Comparison of ENCODE assay signal across 19 mouse cellular contexts in the genomic region with DNA sequence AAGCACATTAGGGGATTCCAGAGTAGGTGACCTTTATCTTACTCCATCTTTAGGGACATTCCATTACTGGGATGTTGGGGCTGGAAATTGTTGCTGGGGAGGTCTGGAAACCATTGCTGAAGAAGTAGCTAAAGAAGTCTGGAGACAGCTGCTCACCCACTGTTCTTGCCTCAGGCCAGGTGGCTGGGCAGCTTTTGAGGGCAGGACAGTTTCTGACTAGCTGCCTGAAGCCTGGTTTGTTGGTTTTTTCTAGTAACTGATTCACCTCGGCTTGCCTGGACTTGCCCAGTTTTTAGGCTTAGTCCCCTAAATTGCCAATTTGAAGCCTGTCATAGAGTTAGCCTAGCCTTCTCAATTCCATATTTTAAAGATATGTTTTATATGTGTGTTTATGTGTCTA.
"Had no signal": no experiment of that assay in that cellular context is flagged by ENCODE, and none has a peak within 500 bp of the region (broad histone marks: within the 10 kb centered on the region; RNA-seq: fewer than 3 reads in every experiment).

No protein-coding gene starts in this region.

- H3K4me2 ChIP-seq: lung, embryonic 15.5 days; midbrain, embryonic 11.5 days; midbrain, embryonic 13.5 days; midbrain, embryonic 15.5 days; neural tube, embryonic 13.5 days; neural tube, embryonic 15.5 days had no signal

- H3K4me3 ChIP-seq: lung, embryonic 15.5 days; megakaryocyte, embryonic 14.5 days; midbrain, embryonic 13.5 days; midbrain, embryonic 15.5 days; neural tube, embryonic 13.5 days; neural tube, embryonic 15.5 days had no signal

- H3K27me3 ChIP-seq: lung, embryonic 15.5 days; midbrain, embryonic 13.5 days; midbrain, embryonic 15.5 days; neural tube, embryonic 13.5 days; neural tube, embryonic 15.5 days had no signal

- H3K36me3 ChIP-seq: lung, embryonic 15.5 days; midbrain, embryonic 13.5 days; midbrain, embryonic 15.5 days; neural tube, embryonic 13.5 days; neural tube, embryonic 15.5 days had no signal

- DNase-seq: liver, postnatal 0 days; lung, adult 2 months; lung, postnatal 14 days; lung, postnatal 36 days; retina, postnatal 1 day; right cerebral cortex, adult 18-20 months; right cerebral cortex, postnatal 25 days; right cerebral cortex, postnatal 4 days; spleen, adult 18-20 months; thymus, adult 18-20 months; thymus, postnatal 14 days; thymus, postnatal 36 days had no signal
